Mouse (Mus musculus): Measurements from ENCODE around the gene Slc25a24.

The Slc25a24 gene

DNA sequence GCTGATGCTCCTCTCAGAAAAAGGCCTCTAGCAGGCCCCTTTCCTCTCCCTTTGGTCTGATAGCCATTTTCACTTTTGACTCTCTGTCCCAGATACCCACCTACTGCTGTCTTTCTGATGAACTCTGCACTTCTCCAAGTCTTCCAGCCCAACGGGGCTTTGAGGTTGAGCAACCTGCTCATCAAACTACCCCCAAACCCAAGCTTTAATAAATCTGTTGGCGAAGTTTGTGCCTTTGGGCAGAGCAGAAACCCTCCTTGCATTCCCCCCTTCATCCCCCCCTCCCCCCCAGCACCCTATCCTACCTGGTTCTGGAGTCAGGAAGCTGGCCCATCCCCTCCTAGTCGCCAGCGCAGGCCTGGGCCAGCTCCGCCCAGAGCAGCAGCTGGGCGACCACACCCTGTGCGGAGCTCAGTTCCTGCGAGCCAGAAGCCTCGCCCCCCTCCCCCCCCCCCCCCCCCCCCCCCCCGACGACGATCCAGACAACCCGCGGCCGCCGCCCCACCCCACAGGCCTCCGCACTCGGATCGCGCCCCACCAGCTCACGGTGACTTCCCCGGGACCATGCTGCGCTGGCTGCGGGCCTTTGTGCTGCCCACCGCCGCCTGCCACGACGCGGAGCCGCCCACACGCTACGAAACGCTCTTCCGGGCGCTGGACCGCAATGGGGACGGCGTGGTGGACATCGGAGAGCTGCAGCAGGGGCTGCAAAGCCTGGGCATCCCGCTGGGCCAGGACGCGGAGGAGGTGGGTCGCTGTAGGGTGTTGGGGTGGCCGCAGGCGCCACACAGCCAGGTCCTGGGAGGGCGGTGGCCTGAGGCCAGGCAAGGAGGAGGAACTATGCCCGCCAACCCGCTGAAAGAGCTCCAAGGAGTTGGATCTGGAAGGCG lies at the start of gene Slc25a24:
Slc25a24 (plus strand) TSS at position 509 of the 890 bp plus-strand sequence.
- DNase-seq (ENCODE audit: low spot score): peak; percentile 74

- DNase-seq (ENCODE audit: low spot score): no peak
Measured at GRCm38 (mm10) chr3:109080169-109080568, 42.8 kb upstream of the Slc25a24 start, which contains the start of gene Slc25a54. Slc25a54 (plus strand) TSS chr3:109080469.

- DNase-seq (ENCODE audit: low spot score): no peak
Measured at GRCm38 (mm10) chr3:109084418-109084817, 38.5 kb upstream of the Slc25a24 start.

DNA sequence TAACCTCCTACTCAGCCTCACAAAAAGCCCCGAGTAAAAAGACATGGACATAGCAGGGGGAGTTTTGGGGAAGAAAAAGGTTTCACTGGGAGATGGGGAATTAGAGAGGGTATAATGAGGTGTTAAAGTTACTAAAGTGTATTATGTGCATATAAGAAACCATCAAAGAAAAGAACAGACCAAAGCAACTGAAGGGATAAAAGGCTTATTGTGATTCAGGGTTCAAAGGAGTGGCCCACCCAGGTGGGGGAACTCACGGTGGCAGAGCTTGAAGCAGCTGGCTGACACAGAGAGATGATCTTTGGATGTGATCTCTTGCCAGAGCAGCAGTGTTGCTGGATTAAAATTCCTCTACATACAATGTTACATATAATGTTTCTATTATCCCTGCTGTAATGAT lies 34.5 kb upstream of the Slc25a24 start:
- no peak for DNase-seq (ENCODE audit: low spot score)

DNA sequence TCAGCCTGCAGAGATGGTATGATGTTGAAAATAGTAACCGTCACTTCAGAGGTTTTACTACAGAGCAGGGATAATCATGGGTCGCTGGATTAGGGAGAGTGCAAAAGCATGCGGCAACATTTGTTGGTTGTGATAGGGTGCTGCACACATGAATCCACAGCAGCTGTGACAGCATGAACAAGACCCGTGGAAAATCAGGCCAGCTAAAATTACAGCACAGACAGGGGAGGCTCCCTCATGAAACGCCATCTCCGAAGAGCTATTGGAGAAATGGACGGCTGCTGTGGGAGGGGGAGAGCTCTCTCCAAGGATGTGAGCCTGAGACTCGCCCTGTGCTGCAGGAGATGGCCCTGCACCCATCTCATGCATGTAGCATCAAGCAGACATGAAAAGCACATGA lies 18.2 kb upstream of the Slc25a24 start:
- no peak for DNase-seq (ENCODE audit: low spot score)

DNA sequence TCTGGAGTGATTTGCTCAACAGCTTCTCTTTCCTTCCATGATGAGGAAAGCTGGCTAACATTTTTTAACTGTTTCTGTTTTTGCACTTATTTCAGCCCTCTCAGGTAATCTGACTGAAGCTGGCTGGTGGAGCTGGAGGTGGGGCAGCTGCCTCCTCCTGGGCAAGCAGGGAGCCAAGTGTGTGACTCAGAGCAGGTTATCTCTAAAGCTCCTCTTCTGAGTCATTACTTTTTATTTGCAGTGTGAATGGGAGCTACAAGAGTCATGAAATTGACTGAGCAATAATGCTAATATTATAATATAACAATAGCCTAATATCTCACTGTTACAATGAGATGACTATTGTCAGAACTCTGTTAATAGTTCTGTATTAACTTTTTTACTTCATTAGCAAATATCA lies 5.8 kb upstream of the Slc25a24 start:
- no peak for DNase-seq (ENCODE audit: low spot score)

- DNase-seq (ENCODE audit: low spot score): no peak
Measured at GRCm38 (mm10) chr3:109119562-109119961, 3.4 kb upstream of the Slc25a24 start.

GRCm38 (mm10) chr3:109119973-109120372 lies 3.0 kb upstream of the Slc25a24 start:
- no peak for DNase-seq (ENCODE audit: low spot score)

DNA sequence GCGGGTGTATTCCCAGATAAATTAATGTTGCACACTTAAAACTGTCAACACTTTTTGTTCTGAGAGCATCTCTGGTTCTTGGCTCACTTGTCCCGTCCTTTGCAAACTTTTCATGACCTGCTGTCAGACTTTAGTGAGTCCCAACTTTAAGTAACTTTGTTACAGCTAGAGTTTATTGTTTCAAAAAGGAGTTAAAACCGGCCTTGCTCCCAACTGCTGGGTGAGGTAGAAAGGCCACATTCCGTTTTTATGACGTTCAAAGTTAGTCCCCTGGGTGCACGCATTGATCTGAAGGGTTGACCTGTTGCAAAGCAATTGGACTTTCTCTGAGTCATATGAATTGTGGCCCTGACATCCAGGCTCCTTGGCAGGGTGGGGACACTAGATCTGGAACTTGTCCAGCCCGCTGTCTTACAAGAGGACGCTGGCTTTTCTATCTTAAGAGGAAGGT lies 607 bp downstream of the Slc25a24 start:
- peak; percentile 55 for DNase-seq (ENCODE audit: low spot score)

- DNase-seq (ENCODE audit: low spot score): no peak
Measured at GRCm38 (mm10) chr3:109124091-109124490, 1.1 kb downstream of the Slc25a24 start.

GRCm38 (mm10) chr3:109125531-109125930 lies 2.6 kb downstream of the Slc25a24 start:
- DNase-seq (ENCODE audit: low spot score): no peak

- no peak for DNase-seq (ENCODE audit: low spot score)
Measured at GRCm38 (mm10) chr3:109129768-109130167, 6.8 kb downstream of the Slc25a24 start.

DNA sequence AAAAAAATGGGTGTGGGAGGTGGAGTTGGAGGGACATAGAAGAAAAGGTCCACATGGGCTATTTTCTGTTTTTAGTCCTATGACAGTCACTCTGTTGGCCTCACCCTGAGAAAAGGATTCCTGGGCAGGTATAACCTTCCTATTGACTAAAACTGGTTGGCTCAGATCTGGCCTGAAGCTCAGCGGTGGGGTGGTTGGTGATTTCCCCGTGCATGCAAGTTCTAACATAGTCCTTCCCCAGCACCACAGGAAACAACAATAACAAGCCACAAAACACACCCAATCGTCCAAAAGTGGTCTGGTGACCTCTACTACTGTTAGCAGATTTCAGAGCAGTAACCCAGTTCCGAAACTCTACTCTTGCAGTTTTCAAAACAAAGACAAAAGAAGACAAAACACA lies 10.0 kb downstream of the Slc25a24 start:
- DNase-seq (ENCODE audit: low spot score): no peak

GRCm38 (mm10) chr3:109134036-109134435 lies 11.1 kb downstream of the Slc25a24 start:
- no peak for DNase-seq (ENCODE audit: low spot score)

DNA sequence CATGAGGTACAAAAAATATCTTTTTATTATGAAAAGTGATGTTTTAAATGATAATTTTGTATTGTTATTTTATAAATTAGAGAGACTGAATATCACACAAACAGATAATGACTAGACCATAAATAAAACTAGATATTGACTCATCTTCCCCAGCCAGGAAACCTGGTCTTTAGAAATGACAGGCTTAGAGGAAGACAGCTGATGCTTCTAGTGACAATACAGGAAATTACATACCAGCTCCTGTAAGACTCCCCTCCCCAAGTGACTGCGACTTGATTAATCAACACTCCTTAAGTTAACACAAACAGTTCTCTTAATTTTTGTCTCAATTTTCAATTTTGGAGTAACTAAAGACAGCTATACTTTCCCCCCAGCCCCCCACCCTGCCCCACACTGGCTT lies 12.4 kb downstream of the Slc25a24 start:
- DNase-seq (ENCODE audit: low spot score): no peak

DNA sequence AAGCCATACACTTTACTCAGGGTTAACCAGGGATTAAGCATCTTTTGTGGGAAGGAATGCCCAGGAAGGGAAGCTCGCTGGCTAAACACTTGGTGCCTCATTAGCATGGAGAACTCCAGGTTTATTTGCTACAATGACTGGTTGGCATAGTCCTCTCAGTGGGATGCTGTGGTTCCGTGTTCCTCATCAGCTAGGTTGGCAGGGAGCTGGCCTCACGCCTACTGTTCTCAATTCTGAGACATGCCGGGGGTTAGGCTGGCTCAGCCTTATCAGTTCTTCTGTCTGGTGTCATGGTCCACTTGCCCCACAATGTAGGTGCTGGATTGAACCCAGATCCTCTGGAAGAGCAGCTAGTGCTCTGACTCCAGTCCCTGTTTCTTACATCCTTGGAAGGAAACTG lies 29.6 kb downstream of the Slc25a24 start:
- no peak for DNase-seq (ENCODE audit: low spot score)

GRCm38 (mm10) chr3:109153410-109153809 lies 30.5 kb downstream of the Slc25a24 start:
- no peak for DNase-seq (ENCODE audit: low spot score)

- DNase-seq (ENCODE audit: low spot score): no peak
Measured at GRCm38 (mm10) chr3:109155926-109156669, 33.1 kb downstream of the Slc25a24 start.

GRCm38 (mm10) chr3:109157481-109157880 lies 34.5 kb downstream of the Slc25a24 start:
- no peak for DNase-seq (ENCODE audit: low spot score)

- DNase-seq (ENCODE audit: low spot score): no peak
Measured at GRCm38 (mm10) chr3:109164088-109164487, 41.1 kb downstream of the Slc25a24 start.

DNA sequence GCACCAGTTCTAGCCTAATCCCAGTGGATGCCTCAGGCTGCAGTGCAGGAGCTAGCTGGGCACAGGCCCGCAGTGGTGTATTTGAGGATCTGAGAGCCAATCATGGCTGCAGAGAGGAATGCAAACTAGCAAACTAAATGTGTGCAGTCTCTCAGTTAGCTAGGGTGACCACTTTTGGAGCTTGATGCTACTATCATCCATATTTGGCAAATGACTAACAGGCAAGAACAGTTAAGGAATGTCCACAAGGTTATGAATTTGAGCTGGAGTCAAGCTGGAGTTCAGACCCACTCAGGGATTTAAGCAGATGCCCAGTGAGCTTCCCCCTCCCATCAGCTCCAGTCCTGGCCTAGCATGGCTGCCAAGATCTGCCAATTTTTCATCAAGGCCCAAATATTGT lies 41.7 kb downstream of the Slc25a24 start:
- DNase-seq (ENCODE audit: low spot score): no peak

DNA sequence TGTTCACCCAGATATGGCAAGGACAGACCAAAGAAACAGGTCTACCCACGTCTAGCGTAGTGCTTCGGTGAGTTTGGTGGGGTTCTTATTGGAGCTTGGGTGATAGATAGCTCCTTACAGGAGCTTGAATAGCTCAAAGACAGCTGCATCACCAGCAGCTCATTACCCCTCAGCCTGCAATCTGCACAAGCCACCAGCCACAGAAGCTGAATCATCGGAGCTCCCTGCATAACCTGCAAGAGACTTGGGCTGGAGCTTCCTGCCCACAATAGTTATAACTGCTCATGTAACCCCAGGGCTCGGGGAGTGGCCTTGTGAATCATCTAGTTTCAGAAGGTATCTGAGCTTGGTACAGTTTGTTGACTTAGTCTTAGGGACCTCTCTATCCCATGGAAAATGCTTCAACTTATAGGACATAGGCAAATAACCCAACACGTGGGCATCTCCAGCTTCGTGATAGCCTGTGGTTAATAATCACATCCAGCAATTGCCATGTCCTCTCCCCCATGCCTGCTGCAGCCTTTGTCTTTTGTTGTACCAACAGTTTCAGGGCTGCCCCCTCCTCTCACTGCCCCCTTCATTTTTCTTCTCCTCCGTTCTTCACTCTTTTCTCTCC lies 42.4 kb downstream of the Slc25a24 start:
- DNase-seq (ENCODE audit: low spot score): no peak

DNA sequence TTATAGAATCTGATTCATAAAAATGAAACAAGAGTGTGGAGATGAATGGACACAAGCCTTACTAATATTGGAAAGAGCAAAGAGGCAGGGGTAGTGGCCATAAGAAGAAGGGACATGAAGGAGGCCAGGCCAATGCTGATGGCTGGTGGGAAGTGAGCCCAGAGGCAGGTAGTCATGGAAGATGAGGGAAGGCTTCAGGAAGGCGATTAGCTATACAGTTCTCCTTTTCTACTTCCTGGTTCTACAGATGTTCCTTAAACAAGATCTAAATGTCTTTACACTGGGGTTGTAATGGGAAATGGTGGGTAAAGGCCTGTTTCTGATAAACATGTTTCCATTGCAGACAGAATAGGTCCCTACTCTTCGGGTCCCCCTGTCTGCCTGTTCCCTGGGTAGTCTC lies 46.2 kb downstream of the Slc25a24 start:
- DNase-seq (ENCODE audit: low spot score): no peak
